Mouse (Mus musculus) small intestine, adult 2 months (tissue): ENCODE data around the gene Samd14. TPM values are rescaled to one million over a fixed set of nuclear protein-coding genes. Genes with fewer than 3 reads are reported as not detected.

Experiments
- H3K27ac ChIP-seq: fragments of 200-500 bp; 2 replicates; pipeline ENCODE4 v1.5.1; 2012; ENCODE audit warnings: low read depth, low read length, control low read depth, inconsistent platforms; ENCODE audit not compliant: insufficient read depth
- H3K27me3 ChIP-seq: fragments of 200-500 bp; 2 replicates; pipeline ENCODE4 v1.6.1; 2012; ENCODE audit warnings: mild to moderate bottlenecking, moderate library complexity, low read length, inconsistent platforms; ENCODE audit not compliant: control insufficient read depth, insufficient read depth
- H3K36me3 ChIP-seq: fragments of 200-500 bp; 2 replicates; pipeline ENCODE4 v1.6.1; 2012; ENCODE audit warnings: mild to moderate bottlenecking, low read length, control low read depth, inconsistent platforms; ENCODE audit not compliant: control insufficient read depth, insufficient read depth
- H3K4me1 ChIP-seq: fragments of 200-500 bp; 2 replicates; pipeline ENCODE4 v1.6.1; 2012; ENCODE audit warnings: low read length, inconsistent platforms, mixed read lengths; ENCODE audit not compliant: control insufficient read depth, insufficient read depth, insufficient read length
- H3K4me3 ChIP-seq: fragments of 200-500 bp; 2 replicates; pipeline ENCODE4 v1.5.1; 2012; ENCODE audit warnings: low read depth, mild to moderate bottlenecking, control low read depth, inconsistent platforms, low read length, moderate library complexity
- CTCF ChIP-seq: fragments of 200-500 bp; IDR thresholded peaks from 2 replicates; pipeline ENCODE4 v1.5.1; 2012; ENCODE audit warnings: low read depth, mild to moderate bottlenecking, control low read depth, inconsistent platforms, low read length, moderate library complexity, mixed read lengths; ENCODE audit not compliant: insufficient replicate concordance, insufficient read length; ENCODE audit errors: extremely low read depth
- POLR2A ChIP-seq: fragments of 200-500 bp; IDR thresholded peaks from 2 replicates; pipeline ENCODE4 v1.6.1; 2012; ENCODE audit warnings: low read depth, mild to moderate bottlenecking, control low read depth, inconsistent platforms, low read length, moderate library complexity
- WGBS: fragments of 180-500 bp; shearing (Covaris S2); methylation state at CpG from one replicate; pipeline ENCODE4 v1.1.7; 2018; 5-methylcytosine and 5-hydroxymethylcytosine counted together
- polyA plus RNA-seq: library from polyadenylated mRNA; depleted of rRNA; stranded (reverse); fragments of >200 nt; gene quantifications from 2 replicates; pipeline ENCODE4 v1.2.3, GENCODE M21; 2012

The Samd14 gene
- polyA plus RNA-seq, 1 experiment: 7.2 TPM

DNA sequence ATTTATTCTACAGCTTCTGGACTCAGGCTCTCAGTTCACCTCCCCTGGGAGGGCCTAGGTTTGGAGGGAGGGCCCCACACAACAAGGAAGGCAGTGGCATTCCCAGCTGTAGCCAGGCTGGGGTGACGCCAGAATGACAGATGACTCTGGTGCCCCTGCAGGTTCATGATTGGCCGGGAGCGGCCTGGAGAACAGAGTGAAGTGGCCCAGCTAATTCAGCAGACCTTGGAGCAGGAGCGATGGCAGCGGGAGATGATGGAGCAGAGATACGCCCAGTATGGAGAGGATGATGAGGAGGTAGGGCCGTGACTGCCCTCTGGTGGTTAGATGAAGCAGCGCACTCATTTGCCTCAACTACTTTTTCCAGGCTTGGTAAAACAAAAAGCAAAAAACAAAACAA, 8.6 kb upstream of the Samd14 start:
- H3K27ac ChIP-seq: peak overlapping the region; percentile 27; the same call in 1 of the 2 replicates
- 5% methylated on average over 8 of the region's 8 CpGs for WGBS
- no peaks in the 10 kb centered on the region for H3K27me3 ChIP-seq
- peaks cover 53% of the 10 kb centered on the region for H3K36me3 ChIP-seq
- TF ChIP-seq CTCF: peak; percentile 93; the same call in 1 of the 2 replicates
- no peak for TF ChIP-seq POLR2A
- H3K4me1 ChIP-seq: peaks cover 30% of the 10 kb centered on the region
- H3K4me3 ChIP-seq: no peak overlapping the region

DNA sequence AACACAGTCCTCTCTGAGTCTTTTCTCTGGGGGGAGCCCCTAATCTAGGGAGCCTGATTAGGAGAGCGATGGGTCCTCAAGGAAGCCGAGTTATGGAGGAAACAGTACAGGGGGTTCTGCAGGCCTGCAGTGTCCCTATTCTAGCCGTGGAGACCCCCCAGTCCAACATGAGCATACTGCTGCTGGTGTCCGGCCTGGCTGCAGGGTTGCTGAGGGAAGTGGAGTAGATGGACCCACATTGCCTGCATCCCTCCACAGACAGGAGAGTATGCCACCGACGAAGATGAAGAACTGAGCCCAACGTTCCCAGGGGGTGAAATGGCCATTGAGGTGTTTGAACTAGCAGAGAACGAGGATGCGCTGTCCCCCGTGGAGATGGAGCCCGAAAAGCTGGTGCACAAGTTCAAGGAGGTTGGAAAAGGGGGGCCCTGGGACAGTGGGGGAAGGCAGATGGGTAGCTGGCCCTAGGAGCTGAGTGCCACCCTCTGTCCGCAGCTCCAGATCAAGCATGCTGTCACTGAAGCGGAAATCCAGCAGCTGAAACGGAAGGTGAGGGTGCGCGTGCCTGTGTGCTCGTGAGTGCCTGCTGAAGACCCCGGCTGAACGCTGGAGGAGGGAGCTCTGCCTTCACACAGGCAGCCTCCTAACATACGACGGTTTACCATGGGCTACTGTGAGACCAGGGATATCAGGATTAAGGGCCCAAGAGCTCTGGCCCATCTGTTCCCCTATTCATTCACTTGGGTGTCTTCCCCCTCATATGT, 7.9 kb upstream of the Samd14 start:
- Histone ChIP-seq H3K27ac (no peak overlapping the region), H3K4me1 (peaks cover 24% of the 10 kb centered on the region), H3K36me3 (peaks cover 48% of the 10 kb centered on the region), H3K4me3 (no peak overlapping the region), H3K27me3 (no peaks in the 10 kb centered on the region)
- 89% methylated on average over 21 of the region's 21 CpGs for WGBS
- no peak for TF ChIP-seq POLR2A
- no peak for TF ChIP-seq CTCF

- Histone ChIP-seq H3K4me1 (peaks cover 22% of the 10 kb centered on the region), H3K4me3 (no peak overlapping the region), H3K27me3 (no peaks in the 10 kb centered on the region), H3K27ac (no peak overlapping the region), H3K36me3 (peaks cover 45% of the 10 kb centered on the region)
- WGBS: 98% methylated on average over 8 of the region's 8 CpGs
- TF ChIP-seq POLR2A (no peak), CTCF (no peak)
Measured at GRCm38 (mm10) chr11:95002705-95003104, 7.0 kb upstream of the Samd14 start.

- Histone ChIP-seq H3K4me1 (peaks cover 19% of the 10 kb centered on the region), H3K4me3 (no peak overlapping the region), H3K36me3 (peaks cover 42% of the 10 kb centered on the region), H3K27me3 (peaks cover 5% of the 10 kb centered on the region; the same call in 1 of the 2 replicates), H3K27ac (no peak overlapping the region)
- no peak for TF ChIP-seq CTCF
- no peak for TF ChIP-seq POLR2A
- WGBS: 86% methylated on average over 12 of the region's 12 CpGs
Measured at GRCm38 (mm10) chr11:95004136-95004936, 5.3 kb upstream of the Samd14 start.

DNA sequence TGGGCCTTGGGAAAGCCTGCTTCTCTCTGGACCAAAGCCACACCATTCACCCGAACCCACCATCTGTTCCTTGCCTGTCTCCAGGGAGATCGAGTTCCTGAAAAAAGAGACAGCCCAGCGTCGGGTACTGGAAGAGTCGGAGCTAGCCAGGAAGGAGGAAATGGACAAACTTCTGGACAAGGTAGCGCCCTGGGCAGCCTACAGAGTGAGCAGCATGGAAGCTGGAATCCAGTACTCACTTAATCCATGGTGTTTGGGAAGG, 4.8 kb upstream of the Samd14 start:
- no peak overlapping the region for H3K4me3 ChIP-seq
- TF ChIP-seq CTCF: no peak
- no peak for TF ChIP-seq POLR2A
- WGBS: 78% methylated on average over 6 of the region's 6 CpGs
- peaks cover 10% of the 10 kb centered on the region for H3K27me3 ChIP-seq
- peaks cover 40% of the 10 kb centered on the region for H3K36me3 ChIP-seq
- H3K27ac ChIP-seq: no peak overlapping the region
- H3K4me1 ChIP-seq: peaks cover 19% of the 10 kb centered on the region

DNA sequence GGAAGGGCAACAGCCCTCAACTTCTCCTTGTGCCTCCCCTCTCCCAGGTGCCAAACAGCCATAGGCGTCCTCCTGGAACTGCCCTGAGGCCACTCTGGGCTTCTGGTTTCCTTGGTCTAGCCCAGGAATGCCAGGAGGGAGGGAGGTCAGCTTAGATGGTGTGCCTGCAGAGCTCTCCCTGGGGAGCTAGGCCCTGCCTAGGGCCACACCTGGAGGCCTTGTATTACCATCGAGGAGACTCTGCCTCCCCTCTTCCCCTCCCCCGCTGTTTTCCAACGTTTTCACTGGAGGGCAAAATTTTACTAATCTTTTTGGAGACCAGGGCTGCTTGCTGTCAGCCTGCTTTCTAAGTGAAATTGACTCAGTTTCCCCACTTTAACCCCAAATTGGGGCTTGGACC, 3.6 kb upstream of the Samd14 start:
- WGBS: 44% methylated on average over 4 of the region's 4 CpGs
- no peak for TF ChIP-seq POLR2A
- no peak for TF ChIP-seq CTCF
- Histone ChIP-seq H3K36me3 (peaks cover 31% of the 10 kb centered on the region), H3K4me1 (peaks cover 10% of the 10 kb centered on the region; the same call in 1 of the 2 replicates), H3K27me3 (peaks cover 17% of the 10 kb centered on the region), H3K27ac (no peak overlapping the region), H3K4me3 (no peak overlapping the region)

GRCm38 (mm10) chr11:95006525-95007219, 3.0 kb upstream of the Samd14 start:
- Histone ChIP-seq H3K27me3 (peaks cover 17% of the 10 kb centered on the region), H3K36me3 (peaks cover 27% of the 10 kb centered on the region), H3K4me1 (peaks cover 9% of the 10 kb centered on the region; the same call in 1 of the 2 replicates), H3K27ac (no peak overlapping the region), H3K4me3 (peak overlapping the region; percentile 70)
- WGBS: 2% methylated on average over 27 of the region's 27 CpGs
- TF ChIP-seq CTCF: peak; percentile 25; the same call in 1 of the 2 replicates
- no peak for TF ChIP-seq POLR2A
